Mouse (Mus musculus): ENCODE data around the gene Vps33b. TPM values are rescaled to one million over a fixed set of nuclear protein-coding genes. Genes with fewer than 3 reads are reported as not detected.
A peak's percentile ranks its signal among the peaks of the same experiment; 100 is the strongest.
"Not testable (repeated sequence)": the region's sequence is repeated elsewhere in the genome, so short reads cannot be mapped to it uniquely, and the experiment has no call there.

The Vps33b gene
- polyA plus RNA-seq, 1 experiment from 2014 or later = 15.5 TPM

GRCm38 (mm10) chr7:80319846-80320496 is 50.5 kb downstream of the Vps33b start:
- peaks cover 25% of the 10 kb centered on the region for H3K36me3 ChIP-seq (ENCODE audit: control insufficient read depth, insufficient read depth, low read length)
- ATAC-seq (ENCODE audit: low FRiP score, low TSS enrichment) = no peak
- H3K4me3 ChIP-seq (ENCODE audit: low read length) = no peak overlapping the region
- H3K27me3 ChIP-seq (ENCODE audit: control insufficient read depth, insufficient read depth, low read length) = no peaks in the 10 kb centered on the region
- H3K9ac ChIP-seq (ENCODE audit: low read depth, low read length) = no peak overlapping the region
- H3K4me1 ChIP-seq (ENCODE audit: control insufficient read depth, insufficient read depth, low read length) = peaks cover 10% of the 10 kb centered on the region
- WGBS = 86% methylated on average over 19 of the region's 19 CpGs
- H3K27ac ChIP-seq (ENCODE audit: low read depth, low read length) = no peak overlapping the region
- no peak overlapping the region for H3K4me2 ChIP-seq (replicated peaks; ENCODE audit: low read depth, low read length)
- no peaks in the 10 kb centered on the region for H3K9me3 ChIP-seq (ENCODE audit: control insufficient read depth, low read length)

GRCm38 (mm10) chr7:80323336-80323735 is 53.9 kb downstream of the Vps33b start:
- peak overlapping the region; percentile 73 for H3K27ac ChIP-seq (ENCODE audit: low read depth, low read length)
- ATAC-seq (ENCODE audit: low FRiP score, low TSS enrichment) = no peak
- WGBS = 14% methylated on average over 8 of the region's 8 CpGs
- peaks cover 10% of the 10 kb centered on the region for H3K4me1 ChIP-seq (ENCODE audit: control insufficient read depth, insufficient read depth, low read length)
- peak overlapping the region; percentile 65 for H3K9ac ChIP-seq (ENCODE audit: low read depth, low read length)
- H3K4me3 ChIP-seq (ENCODE audit: low read length) = peak overlapping the region; percentile 63
- peaks cover 37% of the 10 kb centered on the region for H3K36me3 ChIP-seq (ENCODE audit: control insufficient read depth, insufficient read depth, low read length)
- no peaks in the 10 kb centered on the region for H3K27me3 ChIP-seq (ENCODE audit: control insufficient read depth, insufficient read depth, low read length)
- H3K9me3 ChIP-seq (ENCODE audit: control insufficient read depth, low read length) = no peaks in the 10 kb centered on the region
- peak overlapping the region; percentile 84 for H3K4me2 ChIP-seq (replicated peaks; ENCODE audit: low read depth, low read length)

GRCm38 (mm10) chr7:80324043-80324815 is 54.8 kb downstream of the Vps33b start, which contains the start of gene Rccd1:
Rccd1 (minus strand) TSS chr7:80324454.
- H3K9ac ChIP-seq (ENCODE audit: low read depth, low read length) = peak within 1 kb of the TSS; percentile 65
- 2% methylated on average over 38 of the region's 38 CpGs for WGBS
- peaks cover 46% of the 10 kb centered on the region for H3K36me3 ChIP-seq (ENCODE audit: control insufficient read depth, insufficient read depth, low read length)
- H3K4me2 ChIP-seq (replicated peaks; ENCODE audit: low read depth, low read length) = peak within 1 kb of the TSS; percentile 84
- H3K9me3 ChIP-seq (ENCODE audit: control insufficient read depth, low read length) = no peaks in the 10 kb centered on the region
- peak within 1 kb of the TSS; percentile 73 for H3K27ac ChIP-seq (ENCODE audit: low read depth, low read length)
- no peaks in the 10 kb centered on the region for H3K27me3 ChIP-seq (ENCODE audit: control insufficient read depth, insufficient read depth, low read length)
- H3K4me1 ChIP-seq (ENCODE audit: control insufficient read depth, insufficient read depth, low read length) = peaks cover 10% of the 10 kb centered on the region
- ATAC-seq (ENCODE audit: low FRiP score, low TSS enrichment) = peak; percentile 99
- peak within 1 kb of the TSS; percentile 63 for H3K4me3 ChIP-seq (ENCODE audit: low read length)

- Histone ChIP-seq H3K36me3 (ENCODE audit: control insufficient read depth, insufficient read depth, low read length) (peaks cover 52% of the 10 kb centered on the region), H3K4me3 (ENCODE audit: low read length) (peak overlapping the region; percentile 63; the same call in 1 of the 2 replicates)
- H3K4me1 ChIP-seq (ENCODE audit: control insufficient read depth, insufficient read depth, low read length); H3K9me3 ChIP-seq (ENCODE audit: control insufficient read depth, low read length); H3K27ac ChIP-seq (ENCODE audit: low read depth, low read length); ATAC-seq (ENCODE audit: low FRiP score, low TSS enrichment); H3K27me3 ChIP-seq (ENCODE audit: control insufficient read depth, insufficient read depth, low read length); H3K4me2 ChIP-seq (replicated peaks; ENCODE audit: low read depth, low read length); H3K9ac ChIP-seq (ENCODE audit: low read depth, low read length): not testable (repeated sequence)
- 57% methylated on average over 4 of the region's 5 CpGs for WGBS
Measured at GRCm38 (mm10) chr7:80324816-80325119, 55.3 kb downstream of the Vps33b start.

GRCm38 (mm10) chr7:80325292-80325868 is 55.9 kb downstream of the Vps33b start:
- no peaks in the 10 kb centered on the region for H3K9me3 ChIP-seq (ENCODE audit: control insufficient read depth, low read length)
- 88% methylated on average over 16 of the region's 16 CpGs for WGBS
- H3K4me2 ChIP-seq (replicated peaks; ENCODE audit: low read depth, low read length) = no peak overlapping the region
- H3K4me1 ChIP-seq (ENCODE audit: control insufficient read depth, insufficient read depth, low read length) = peaks cover 10% of the 10 kb centered on the region
- peaks cover 53% of the 10 kb centered on the region for H3K36me3 ChIP-seq (ENCODE audit: control insufficient read depth, insufficient read depth, low read length)
- H3K4me3 ChIP-seq (ENCODE audit: low read length) = no peak overlapping the region
- no peaks in the 10 kb centered on the region for H3K27me3 ChIP-seq (ENCODE audit: control insufficient read depth, insufficient read depth, low read length)
- no peak overlapping the region for H3K9ac ChIP-seq (ENCODE audit: low read depth, low read length)
- no peak overlapping the region for H3K27ac ChIP-seq (ENCODE audit: low read depth, low read length)
- ATAC-seq (ENCODE audit: low FRiP score, low TSS enrichment) = no peak

GRCm38 (mm10) chr7:80326076-80326475 is 56.6 kb downstream of the Vps33b start:
- Histone ChIP-seq H3K4me2 (replicated peaks; ENCODE audit: low read depth, low read length) (no peak overlapping the region), H3K9ac (ENCODE audit: low read depth, low read length) (no peak overlapping the region), H3K9me3 (ENCODE audit: control insufficient read depth, low read length) (no peaks in the 10 kb centered on the region), H3K4me1 (ENCODE audit: control insufficient read depth, insufficient read depth, low read length) (peaks cover 10% of the 10 kb centered on the region), H3K4me3 (ENCODE audit: low read length) (no peak overlapping the region), H3K27ac (ENCODE audit: low read depth, low read length) (no peak overlapping the region), H3K27me3 (ENCODE audit: control insufficient read depth, insufficient read depth, low read length) (no peaks in the 10 kb centered on the region), H3K36me3 (ENCODE audit: control insufficient read depth, insufficient read depth, low read length) (peaks cover 59% of the 10 kb centered on the region)
- ATAC-seq (ENCODE audit: low FRiP score, low TSS enrichment) = no peak
- WGBS = 96% methylated on average over 19 of the region's 19 CpGs

- Histone ChIP-seq H3K27ac (ENCODE audit: low read depth, low read length) (no peak overlapping the region), H3K27me3 (ENCODE audit: control insufficient read depth, insufficient read depth, low read length) (no peaks in the 10 kb centered on the region), H3K9ac (ENCODE audit: low read depth, low read length) (no peak overlapping the region), H3K4me3 (ENCODE audit: low read length) (no peak overlapping the region), H3K4me1 (ENCODE audit: control insufficient read depth, insufficient read depth, low read length) (no peaks in the 10 kb centered on the region), H3K9me3 (ENCODE audit: control insufficient read depth, low read length) (0 out of 2 replicates have a peak, but pooled peaks cover 2% of the 10 kb centered on the region), H3K4me2 (replicated peaks; ENCODE audit: low read depth, low read length) (no peak overlapping the region), H3K36me3 (ENCODE audit: control insufficient read depth, insufficient read depth, low read length) (peaks cover 94% of the 10 kb centered on the region)
- WGBS = 94% methylated on average over 8 of the region's 8 CpGs
- ATAC-seq (ENCODE audit: low FRiP score, low TSS enrichment) = no peak
Measured at GRCm38 (mm10) chr7:80330278-80330677, 60.8 kb downstream of the Vps33b start.

GRCm38 (mm10) chr7:80331433-80331832 is 62.0 kb downstream of the Vps33b start:
- Histone ChIP-seq H3K27me3 (ENCODE audit: control insufficient read depth, insufficient read depth, low read length) (no peaks in the 10 kb centered on the region), H3K4me1 (ENCODE audit: control insufficient read depth, insufficient read depth, low read length) (no peaks in the 10 kb centered on the region), H3K9me3 (ENCODE audit: control insufficient read depth, low read length) (0 out of 2 replicates have a peak, but pooled peaks cover 2% of the 10 kb centered on the region), H3K9ac (ENCODE audit: low read depth, low read length) (no peak overlapping the region), H3K27ac (ENCODE audit: low read depth, low read length) (no peak overlapping the region), H3K36me3 (ENCODE audit: control insufficient read depth, insufficient read depth, low read length) (peaks cover 96% of the 10 kb centered on the region), H3K4me3 (ENCODE audit: low read length) (no peak overlapping the region), H3K4me2 (replicated peaks; ENCODE audit: low read depth, low read length) (no peak overlapping the region)
- no peak for ATAC-seq (ENCODE audit: low FRiP score, low TSS enrichment)
- 91% methylated on average over 19 of the region's 19 CpGs for WGBS

GRCm38 (mm10) chr7:80334848-80335247 is 65.4 kb downstream of the Vps33b start:
- Histone ChIP-seq H3K27ac (ENCODE audit: low read depth, low read length) (no peak overlapping the region), H3K36me3 (ENCODE audit: control insufficient read depth, insufficient read depth, low read length) (peaks cover 76% of the 10 kb centered on the region), H3K9me3 (ENCODE audit: control insufficient read depth, low read length) (0 out of 2 replicates have a peak, but pooled peaks cover 2% of the 10 kb centered on the region), H3K9ac (ENCODE audit: low read depth, low read length) (no peak overlapping the region), H3K4me2 (replicated peaks; ENCODE audit: low read depth, low read length) (no peak overlapping the region), H3K4me3 (ENCODE audit: low read length) (no peak overlapping the region), H3K27me3 (ENCODE audit: control insufficient read depth, insufficient read depth, low read length) (no peaks in the 10 kb centered on the region), H3K4me1 (ENCODE audit: control insufficient read depth, insufficient read depth, low read length) (peaks cover 10% of the 10 kb centered on the region)
- 91% methylated on average over 4 of the region's 4 CpGs for WGBS
- no peak for ATAC-seq (ENCODE audit: low FRiP score, low TSS enrichment)
